Mouse (Mus musculus): ENCODE measurements at regions not wholly inside any gene's neighbourhood (a gene's known extent, or its start where the extent isn't known, plus 50 kb on each side); places are given as distances from the start of the nearest gene placed in this dataset.
A peak's percentile ranks its signal among the peaks of the same experiment; 100 is the strongest.

- DNase-seq (ENCODE audit: low spot score) (no peak), ATAC-seq (ENCODE audit: low FRiP score, low TSS enrichment) (no peak)
- WGBS: 25% methylated on average over 3 of the region's 3 CpGs
- H3K9me3 ChIP-seq (ENCODE audit: control insufficient read depth, low read length): no peaks in the 10 kb centered on the region
- H3K27me3 ChIP-seq (ENCODE audit: control insufficient read depth, insufficient read depth, low read length): no peaks in the 10 kb centered on the region
- no peak overlapping the region for H3K4me3 ChIP-seq (ENCODE audit: low read depth, low read length)
- H3K27ac ChIP-seq (replicated peaks): no peak overlapping the region
- H3K9ac ChIP-seq (ENCODE audit: low read length): no peak overlapping the region
- no peaks in the 10 kb centered on the region for H3K36me3 ChIP-seq (ENCODE audit: control insufficient read depth, insufficient read depth, low read length)
- TF ChIP-seq CTCF (IDR thresholded peaks at IDR 0.05; ENCODE audit: low read depth) (no peak), EP300 (optimal IDR thresholded peaks at IDR 0.05) (no peak)
- H3K4me2 ChIP-seq (replicated peaks; ENCODE audit: low read depth): no peak overlapping the region
- no peaks in the 10 kb centered on the region for H3K4me1 ChIP-seq (replicated peaks; ENCODE audit: control insufficient read depth, insufficient read depth)
These were observed 1827.2 kb downstream of the Poteg start for GRCm38 (mm10) chr8:29274668-29275067.

GRCm38 (mm10) chr8:29278711-29279110 lies 1831.2 kb downstream of the Poteg start:
- no peaks in the 10 kb centered on the region for H3K27me3 ChIP-seq (ENCODE audit: control insufficient read depth, insufficient read depth, low read length)
- ATAC-seq (ENCODE audit: low FRiP score, low TSS enrichment): no peak

GRCm38 (mm10) chr8:29279276-29279675 lies 1831.8 kb downstream of the Poteg start:
- Histone ChIP-seq H3K27me3 (ENCODE audit: control insufficient read depth, insufficient read depth, low read length) (no peaks in the 10 kb centered on the region), H3K4me2 (replicated peaks; ENCODE audit: low read depth) (no peak overlapping the region), H3K9ac (ENCODE audit: low read length) (no peak overlapping the region), H3K4me1 (replicated peaks; ENCODE audit: control insufficient read depth, insufficient read depth) (no peaks in the 10 kb centered on the region), H3K4me3 (ENCODE audit: low read depth, low read length) (no peak overlapping the region), H3K27ac (replicated peaks) (no peak overlapping the region), H3K36me3 (ENCODE audit: control insufficient read depth, insufficient read depth, low read length) (no peaks in the 10 kb centered on the region), H3K9me3 (ENCODE audit: control insufficient read depth, low read length) (no peaks in the 10 kb centered on the region)
- WGBS: 48% methylated on average over 3 of the region's 3 CpGs
- ATAC-seq (ENCODE audit: low FRiP score, low TSS enrichment) (no peak), DNase-seq (ENCODE audit: low spot score) (no peak)
- no peak for TF ChIP-seq EP300 (optimal IDR thresholded peaks at IDR 0.05)
- TF ChIP-seq CTCF (IDR thresholded peaks at IDR 0.05; ENCODE audit: low read depth): no peak

More at GRCm38 (mm10) chr8:29278711-29279110, 1831.2 kb downstream of the Poteg start:
- no peak overlapping the region for H3K4me3 ChIP-seq (ENCODE audit: low read depth, low read length)
- no peak overlapping the region for H3K9ac ChIP-seq (ENCODE audit: low read length)
- H3K4me2 ChIP-seq (replicated peaks; ENCODE audit: low read depth): no peak overlapping the region
- H3K4me1 ChIP-seq (replicated peaks; ENCODE audit: control insufficient read depth, insufficient read depth): no peaks in the 10 kb centered on the region
- 79% methylated on average over 2 of the region's 2 CpGs for WGBS
- H3K27ac ChIP-seq (replicated peaks): no peak overlapping the region
- no peaks in the 10 kb centered on the region for H3K36me3 ChIP-seq (ENCODE audit: control insufficient read depth, insufficient read depth, low read length)
- no peak for TF ChIP-seq CTCF (IDR thresholded peaks at IDR 0.05; ENCODE audit: low read depth)
- no peak for TF ChIP-seq EP300 (optimal IDR thresholded peaks at IDR 0.05)
- H3K9me3 ChIP-seq (ENCODE audit: control insufficient read depth, low read length): no peaks in the 10 kb centered on the region
- no peak for DNase-seq (ENCODE audit: low spot score)

GRCm38 (mm10) chr8:29290386-29290785 lies 1842.9 kb downstream of the Poteg start:
- H3K4me3 ChIP-seq (ENCODE audit: low read depth, low read length): no peak overlapping the region
- H3K27me3 ChIP-seq (ENCODE audit: control insufficient read depth, insufficient read depth, low read length): no peaks in the 10 kb centered on the region
- WGBS: 5% methylated on average over 6 of the region's 6 CpGs
- no peak overlapping the region for H3K4me2 ChIP-seq (replicated peaks; ENCODE audit: low read depth)
- TF ChIP-seq EP300 (optimal IDR thresholded peaks at IDR 0.05) (no peak), CTCF (IDR thresholded peaks at IDR 0.05; ENCODE audit: low read depth) (peak; percentile 77)
- H3K9me3 ChIP-seq (ENCODE audit: control insufficient read depth, low read length): no peaks in the 10 kb centered on the region
- H3K36me3 ChIP-seq (ENCODE audit: control insufficient read depth, insufficient read depth, low read length): no peaks in the 10 kb centered on the region
- no peak overlapping the region for H3K27ac ChIP-seq (replicated peaks)
- no peak for ATAC-seq (ENCODE audit: low FRiP score, low TSS enrichment)
- no peak overlapping the region for H3K9ac ChIP-seq (ENCODE audit: low read length)
- no peaks in the 10 kb centered on the region for H3K4me1 ChIP-seq (replicated peaks; ENCODE audit: control insufficient read depth, insufficient read depth)
- DNase-seq (ENCODE audit: low spot score): peak; percentile 26
